Comparison of ENCODE assay signal across 36 mouse cellular contexts in genomic region chr8:45374071-45374470, GRCm38 (mm10). TPM values are rescaled to one million over a fixed set of nuclear protein-coding genes. Genes with fewer than 3 reads are reported as not detected.
"Had no signal": no experiment of that assay in that cellular context is flagged by ENCODE, and none has a peak within 500 bp of the region (broad histone marks: within the 10 kb centered on the region; RNA-seq: fewer than 3 reads in every experiment).

No protein-coding gene starts in this region.

- H3K9me3 ChIP-seq: heart, embryonic 10.5 days; heart, embryonic 12.5 days; heart, embryonic 13.5 days; heart, embryonic 15.5 days; hindbrain, embryonic 10.5 days; hindbrain, embryonic 12.5 days; hindbrain, embryonic 13.5 days; hindbrain, embryonic 15.5 days; intestine, embryonic 15.5 days; kidney, embryonic 15.5 days had no signal

- H3K27ac ChIP-seq: heart, embryonic 10.5 days; heart, embryonic 13.5 days; heart, embryonic 15.5 days; hindbrain, embryonic 10.5 days; hindbrain, embryonic 12.5 days; hindbrain, embryonic 13.5 days; hindbrain, embryonic 14.5 days; hindbrain, embryonic 15.5 days; hindbrain, postnatal 0 days; intestine, embryonic 15.5 days; kidney, embryonic 15.5 days; kidney, postnatal 0 days; layer of hippocampus, adult 2 months; left cerebral cortex, adult 2 months had no signal

- ATAC-seq: hindbrain, embryonic 16.5 days; hindbrain, postnatal 0 days; inflammation-experienced regulatory T-cells, adult 6 months; intestine, embryonic 15.5 days; intestine, embryonic 16.5 days; intestine, postnatal 0 days had no signal

- H3K4me2 ChIP-seq: heart, embryonic 11.5 days; heart, embryonic 12.5 days; heart, embryonic 13.5 days; heart, embryonic 15.5 days; hindbrain, embryonic 12.5 days; hindbrain, embryonic 13.5 days; hindbrain, embryonic 14.5 days; hindbrain, embryonic 15.5 days; intestine, embryonic 15.5 days; kidney, embryonic 15.5 days had no signal

- H3K4me3 ChIP-seq: heart, embryonic 10.5 days; heart, embryonic 12.5 days; heart, embryonic 13.5 days; heart, embryonic 15.5 days; hindbrain, embryonic 10.5 days; hindbrain, embryonic 12.5 days; hindbrain, embryonic 13.5 days; hindbrain, embryonic 15.5 days; intestine, embryonic 15.5 days; kidney, embryonic 15.5 days; layer of hippocampus, adult 2 months; left cerebral cortex, adult 2 months had no signal

- H3K9ac ChIP-seq: heart, embryonic 12.5 days; heart, embryonic 13.5 days; heart, embryonic 15.5 days; hindbrain, embryonic 12.5 days; hindbrain, embryonic 13.5 days; hindbrain, embryonic 14.5 days; hindbrain, embryonic 15.5 days; intestine, embryonic 15.5 days; kidney, embryonic 15.5 days had no signal

- H3K36me3 ChIP-seq: heart, embryonic 10.5 days; heart, embryonic 12.5 days; heart, embryonic 13.5 days; heart, embryonic 15.5 days; hindbrain, embryonic 10.5 days; hindbrain, embryonic 12.5 days; hindbrain, embryonic 13.5 days; hindbrain, embryonic 15.5 days; intestine, embryonic 15.5 days; kidney, embryonic 15.5 days had no signal

- H3K27me3 ChIP-seq: heart, embryonic 12.5 days; heart, embryonic 13.5 days; heart, embryonic 15.5 days; hindbrain, embryonic 12.5 days; hindbrain, embryonic 13.5 days; hindbrain, embryonic 15.5 days; intestine, embryonic 15.5 days; kidney, embryonic 15.5 days had no signal

- H3K4me1 ChIP-seq: heart, embryonic 10.5 days; heart, embryonic 12.5 days; heart, embryonic 15.5 days; hindbrain, embryonic 10.5 days; hindbrain, embryonic 12.5 days; hindbrain, embryonic 13.5 days; hindbrain, embryonic 15.5 days; intestine, embryonic 15.5 days; kidney, embryonic 15.5 days had no signal

- DNase-seq: heart, postnatal 10 days; heart, postnatal 14 days; heart, postnatal 4 days; kidney, adult 11 months; kidney, adult 18-20 months; kidney, adult 2 months; kidney, adult 8-10 months; kidney, adult 9 months; kidney, postnatal 10 days; kidney, postnatal 14 days; kidney, postnatal 25 days; kidney, postnatal 36 days; kidney, postnatal 4 days; layer of hippocampus, adult 9-11 months; layer of hippocampus, postnatal 36 days had no signal

RNA-seq across cellular contexts. Expression of gene Fam149a, which starts 8.0 kb away (rescaled TPM):
- total RNA-seq: hematopoietic stem cell, adult 5-6 weeks had no signal
- polyA plus RNA-seq: inflammation-experienced regulatory T-cells, adult 6 months had no signal
